Mouse (Mus musculus) embryonic facial prominence, embryonic 11.5 days (tissue): ENCODE data around the gene Myo1e. TPM values are rescaled to one million over a fixed set of nuclear protein-coding genes. Genes with fewer than 3 reads are reported as not detected.

Experiments
- ATAC-seq: fragments of 200-750 bp; cut with Nextera tagmentation; replicated peaks from 2 replicates; pipeline ENCODE4 v1.8.0; 2017; ENCODE audit warnings: low read depth; ENCODE audit not compliant: insufficient number of reproducible peaks, low FRiP score, low TSS enrichment
- DNase-seq: peaks from one replicate; pipeline ENCODE4 v3.0.0-alpha.2; 2015; ENCODE audit warnings: low spot score
- H3K27ac ChIP-seq: fragments of 300-500 bp; sonication (generic); replicated peaks from 2 replicates; pipeline ENCODE4 v1.5.1; 2014; ENCODE audit warnings: mild to moderate bottlenecking, low read depth, low read length, control low read depth
- H3K27me3 ChIP-seq: fragments of 300-500 bp; sonication (generic); 2 replicates; pipeline ENCODE4 v1.6.1; 2014; ENCODE audit warnings: mild to moderate bottlenecking, low read length, moderate library complexity, mixed read lengths; ENCODE audit not compliant: control insufficient read depth, insufficient read depth
- H3K36me3 ChIP-seq: fragments of 300-500 bp; sonication (generic); replicated peaks from 2 replicates; pipeline ENCODE4 v1.6.1; 2014; ENCODE audit warnings: low read depth, mild to moderate bottlenecking, low read length, moderate library complexity, mixed read lengths; ENCODE audit not compliant: control insufficient read depth, insufficient read depth
- H3K4me1 ChIP-seq: fragments of 300-500 bp; sonication (generic); 2 replicates; pipeline ENCODE4 v1.6.1; 2014; ENCODE audit warnings: low read length, mixed read lengths; ENCODE audit not compliant: control insufficient read depth, insufficient read depth
- H3K4me2 ChIP-seq: fragments of 300-500 bp; sonication (generic); 2 replicates; pipeline ENCODE4 v1.6.1; 2014; ENCODE audit warnings: low read depth, mild to moderate bottlenecking, control low read depth, low read length, moderate library complexity
- H3K4me3 ChIP-seq: fragments of 300-500 bp; sonication (generic); 2 replicates; pipeline ENCODE4 v1.5.1; 2014; ENCODE audit warnings: low read depth, low read length, control low read depth
- H3K9ac ChIP-seq: fragments of 300-500 bp; sonication (generic); replicated peaks from 2 replicates; pipeline ENCODE4 v1.6.1; 2014; ENCODE audit warnings: mild to moderate bottlenecking, control low read depth, low read length
- H3K9me3 ChIP-seq: fragments of 300-500 bp; sonication (generic); replicated peaks from 2 replicates; pipeline ENCODE4 v1.6.1; 2016; ENCODE audit warnings: mild to moderate bottlenecking, low read length, inconsistent platforms, mixed read lengths; ENCODE audit not compliant: control insufficient read depth
- WGBS: fragments of 180-500 bp; shearing (Covaris S2); extraction: QIAGEN DNeasy Blood & Tissue Kit; methylation state at CpG from one replicate; pipeline ENCODE4 v1.1.7; 2014; 5-methylcytosine and 5-hydroxymethylcytosine counted together
- polyA plus RNA-seq: library from polyadenylated mRNA; unstranded; fragments of >200 nt; fragmentation: Nextera tagmentation; extraction: Ambion mirVana; gene quantifications from 2 replicates; pipeline ENCODE4 v1.2.1, GENCODE M21; 2014

Gene Myo1e
- polyA plus RNA-seq, result 13.0 and 14.8 TPM in 2 replicates

DNA sequence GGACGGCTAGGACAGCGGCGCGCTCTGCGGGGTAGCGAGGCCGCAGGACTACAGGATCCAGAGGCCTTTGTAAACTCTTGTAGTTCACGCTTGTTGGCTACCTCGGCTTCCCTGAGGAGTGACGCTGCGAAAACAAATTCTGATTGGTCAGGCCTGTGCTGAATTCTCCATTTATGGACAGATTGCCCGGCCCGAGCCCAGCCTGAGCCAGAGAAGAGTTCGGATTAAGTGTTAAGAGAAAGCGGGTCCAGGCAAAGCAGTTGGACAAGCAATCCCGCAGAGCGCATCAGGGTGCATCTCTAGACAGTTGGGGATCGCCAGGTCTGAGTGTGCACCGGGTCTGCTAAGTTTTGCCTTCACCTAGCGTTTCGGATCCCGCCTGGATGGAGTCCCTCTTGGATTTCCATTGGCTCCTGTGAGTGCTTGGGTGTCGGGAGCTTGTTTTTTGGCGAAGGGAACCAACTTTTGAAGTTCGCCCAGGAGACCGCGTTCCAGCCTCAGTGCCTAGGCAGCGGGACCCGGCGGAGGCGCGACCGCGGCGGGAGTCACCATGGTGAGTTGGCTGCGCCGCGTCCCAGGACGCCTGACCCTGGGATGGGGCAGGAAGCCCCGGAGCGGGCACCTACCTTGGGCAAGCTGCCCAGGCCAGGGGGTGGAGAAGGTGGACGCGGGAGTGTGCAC, at the start of gene Myo1e:
TSS of gene Myo1e (plus strand) at position 200 of the 681 bp plus-strand sequence.
- DNase-seq (peak; percentile 94), ATAC-seq (peak; percentile 95)
- Histone ChIP-seq H3K4me3 (peak within 1 kb of the TSS; percentile 76), H3K27ac (peak within 1 kb of the TSS; percentile 25; the same call in 1 of the 2 replicates), H3K36me3 (no peaks in the 10 kb centered on the region), H3K4me1 (no peaks in the 10 kb centered on the region), H3K27me3 (no peaks in the 10 kb centered on the region), H3K4me2 (peak within 1 kb of the TSS; percentile 95), H3K9me3 (no peaks in the 10 kb centered on the region), H3K9ac (peak within 1 kb of the TSS; percentile 60)
- WGBS, result under 1% methylated on average over 43 of the region's 43 CpGs

DNA sequence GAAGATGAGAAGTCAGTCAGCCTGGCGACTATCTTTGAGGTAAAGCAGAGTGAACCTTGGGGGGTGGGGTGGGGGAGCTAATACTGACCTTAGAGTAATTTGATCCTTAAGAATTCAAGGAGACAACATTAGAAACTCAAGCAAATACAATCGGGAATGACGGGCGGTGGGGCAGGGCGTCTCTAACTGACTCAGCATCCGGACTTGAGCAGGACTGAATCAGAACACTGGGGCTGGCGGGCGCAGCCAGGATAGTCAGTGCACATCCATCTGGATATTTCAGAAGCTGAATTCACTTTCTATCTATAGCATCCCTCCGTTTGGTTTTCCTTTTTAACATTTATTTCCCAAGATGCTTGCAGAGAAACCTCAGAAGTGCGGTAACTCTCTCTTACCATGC, 47.1 kb upstream of the Myo1e start:
- Histone ChIP-seq H3K9me3 (no peaks in the 10 kb centered on the region), H3K4me2 (no peak overlapping the region), H3K36me3 (no peaks in the 10 kb centered on the region), H3K27ac (no peak overlapping the region), H3K4me1 (no peaks in the 10 kb centered on the region), H3K9ac (no peak overlapping the region), H3K4me3 (no peak overlapping the region), H3K27me3 (no peaks in the 10 kb centered on the region)
- 65% methylated on average over 10 of the region's 10 CpGs for WGBS
- ATAC-seq, result no peak
- DNase-seq, result no peak

DNA sequence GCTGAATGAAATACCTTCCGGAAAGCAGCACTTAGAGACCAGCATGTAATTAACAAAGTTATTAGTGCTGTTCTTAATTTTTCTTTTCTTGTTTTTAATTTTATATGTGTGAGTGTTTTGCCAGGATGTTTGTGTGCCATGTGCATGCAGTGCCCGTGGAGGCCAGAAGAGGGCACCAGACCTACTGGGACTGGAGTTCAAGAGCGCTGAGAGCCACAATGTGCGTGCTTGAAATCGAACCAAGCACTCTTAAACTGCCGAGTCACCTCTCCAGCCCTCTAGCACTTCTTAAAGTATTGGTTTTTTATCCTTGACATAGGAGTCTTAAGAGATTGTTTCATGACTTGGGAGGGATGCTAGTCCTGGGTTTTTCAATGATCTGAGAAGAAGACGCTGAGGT, 38.2 kb upstream of the Myo1e start:
- Histone ChIP-seq H3K36me3 (no peaks in the 10 kb centered on the region), H3K9ac (no peak overlapping the region), H3K27me3 (no peaks in the 10 kb centered on the region), H3K4me1 (no peaks in the 10 kb centered on the region), H3K4me2 (no peak overlapping the region), H3K9me3 (no peaks in the 10 kb centered on the region), H3K4me3 (no peak overlapping the region), H3K27ac (no peak overlapping the region)
- no peak for ATAC-seq
- 85% methylated on average over 7 of the region's 7 CpGs for WGBS
- DNase-seq, result no peak

DNA sequence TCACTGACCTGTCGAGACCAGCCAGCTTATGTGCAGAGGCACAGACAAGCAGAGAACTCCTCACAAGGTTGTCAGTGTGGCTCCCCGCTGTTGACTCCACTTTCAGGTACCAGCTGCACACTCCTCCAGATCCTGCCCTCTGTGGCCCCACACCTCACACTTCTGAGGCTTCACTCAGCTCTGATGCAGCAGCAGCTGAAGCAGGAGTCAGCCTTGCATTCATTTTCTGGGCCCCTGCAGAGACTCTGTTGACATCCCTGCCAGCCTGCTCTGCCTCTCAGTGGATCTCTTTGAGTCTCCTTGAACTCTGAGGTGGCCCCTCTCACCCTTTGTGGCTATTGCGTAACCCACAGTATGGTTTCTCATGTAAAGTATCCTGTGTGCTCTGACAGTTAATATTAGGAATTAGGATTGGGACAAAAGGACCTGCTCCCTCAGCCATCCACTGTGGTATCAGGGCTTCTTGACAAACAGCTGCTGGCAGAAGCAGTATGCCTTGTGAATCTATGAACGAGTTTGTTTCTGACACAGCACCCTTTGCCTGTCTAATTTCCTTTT, 32.8 kb upstream of the Myo1e start:
- Histone ChIP-seq H3K4me1 (peaks cover 2% of the 10 kb centered on the region; the same call in 1 of the 2 replicates), H3K9me3 (no peaks in the 10 kb centered on the region), H3K4me3 (no peak overlapping the region), H3K4me2 (no peak overlapping the region), H3K36me3 (no peaks in the 10 kb centered on the region), H3K27me3 (no peaks in the 10 kb centered on the region), H3K27ac (no peak overlapping the region), H3K9ac (no peak overlapping the region)
- DNase-seq (no peak), ATAC-seq (no peak)
- 57% methylated on average over 4 of the region's 4 CpGs for WGBS

DNA sequence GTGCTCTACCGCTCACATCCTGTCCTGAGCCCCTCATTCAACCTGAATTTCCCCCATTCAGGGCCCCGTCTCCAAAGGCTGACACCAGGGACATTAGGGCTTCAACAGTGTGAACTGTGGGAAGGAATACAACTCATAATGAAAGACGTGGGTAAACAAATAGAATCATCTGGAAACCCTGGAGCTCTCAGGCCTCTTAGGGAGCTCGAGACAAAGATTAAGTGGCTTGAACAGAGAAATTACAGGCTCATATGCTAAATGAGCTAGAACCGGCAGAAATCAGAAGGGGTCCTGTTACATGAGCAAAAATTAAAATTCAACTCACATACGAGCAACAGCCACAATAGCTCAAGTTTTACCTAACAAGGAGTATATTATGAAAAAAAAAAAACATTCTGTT, 32.3 kb upstream of the Myo1e start:
- Histone ChIP-seq H3K4me1 (peaks cover 2% of the 10 kb centered on the region; the same call in 1 of the 2 replicates), H3K36me3 (no peaks in the 10 kb centered on the region), H3K27me3 (no peaks in the 10 kb centered on the region), H3K9ac (no peak overlapping the region), H3K4me3 (no peak overlapping the region), H3K4me2 (no peak overlapping the region), H3K27ac (no peak overlapping the region), H3K9me3 (no peaks in the 10 kb centered on the region)
- DNase-seq (no peak), ATAC-seq (no peak)
- 39% methylated on average over 6 of the region's 6 CpGs for WGBS

DNA sequence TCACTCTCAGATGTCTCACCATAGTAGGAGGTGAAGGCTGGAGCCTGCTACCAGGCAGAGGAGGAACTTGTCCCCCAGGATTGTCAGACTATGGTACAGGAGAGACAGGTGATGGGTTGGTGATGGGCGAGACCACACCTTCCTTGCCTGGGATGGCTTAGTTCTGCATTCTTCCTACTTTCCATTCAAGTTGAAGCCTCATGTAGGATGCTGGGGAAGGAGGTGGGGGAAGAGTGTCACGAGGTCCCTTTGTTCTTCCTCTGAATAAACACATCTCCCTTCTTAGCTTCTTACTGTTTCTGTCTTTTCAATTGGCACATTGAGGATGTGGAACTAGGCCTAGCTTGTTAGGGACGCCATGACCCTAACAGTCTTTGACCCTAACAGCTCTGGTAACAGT, 30.9 kb upstream of the Myo1e start:
- Histone ChIP-seq H3K9ac (no peak overlapping the region), H3K4me2 (no peak overlapping the region), H3K27ac (no peak overlapping the region), H3K9me3 (no peaks in the 10 kb centered on the region), H3K36me3 (no peaks in the 10 kb centered on the region), H3K4me3 (no peak overlapping the region), H3K4me1 (peaks cover 2% of the 10 kb centered on the region; the same call in 1 of the 2 replicates), H3K27me3 (no peaks in the 10 kb centered on the region)
- no peak for DNase-seq
- no peak for ATAC-seq
- 78% methylated on average over 3 of the region's 3 CpGs for WGBS

DNA sequence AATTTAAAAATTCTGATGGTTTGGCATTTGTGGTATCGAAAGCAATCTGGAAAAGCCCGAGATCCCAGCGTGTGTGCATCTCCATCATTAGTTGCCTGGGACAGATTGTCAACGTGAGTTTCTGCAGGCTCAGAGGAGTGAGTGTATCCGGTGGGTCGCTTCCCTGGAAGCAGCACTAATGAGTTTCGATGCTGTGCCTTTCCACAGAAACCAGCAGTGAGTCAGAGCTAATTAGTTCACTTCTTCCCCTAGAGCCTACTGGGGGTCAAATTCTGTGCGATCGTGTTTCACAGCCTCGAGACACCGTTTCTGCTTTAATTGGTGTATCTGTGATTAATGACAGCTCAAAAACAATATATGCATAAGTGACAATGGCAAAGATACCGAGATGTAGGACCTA, 25.4 kb upstream of the Myo1e start:
- H3K9me3 ChIP-seq, result no peaks in the 10 kb centered on the region
- DNase-seq (no peak), ATAC-seq (no peak)
- no peaks in the 10 kb centered on the region for H3K36me3 ChIP-seq
- no peaks in the 10 kb centered on the region for H3K27me3 ChIP-seq
- no peak overlapping the region for H3K4me2 ChIP-seq
- H3K4me1 ChIP-seq, result no peaks in the 10 kb centered on the region
- 49% methylated on average over 12 of the region's 12 CpGs for WGBS
- no peak overlapping the region for H3K9ac ChIP-seq
- no peak overlapping the region for H3K4me3 ChIP-seq
- H3K27ac ChIP-seq, result no peak overlapping the region

DNA sequence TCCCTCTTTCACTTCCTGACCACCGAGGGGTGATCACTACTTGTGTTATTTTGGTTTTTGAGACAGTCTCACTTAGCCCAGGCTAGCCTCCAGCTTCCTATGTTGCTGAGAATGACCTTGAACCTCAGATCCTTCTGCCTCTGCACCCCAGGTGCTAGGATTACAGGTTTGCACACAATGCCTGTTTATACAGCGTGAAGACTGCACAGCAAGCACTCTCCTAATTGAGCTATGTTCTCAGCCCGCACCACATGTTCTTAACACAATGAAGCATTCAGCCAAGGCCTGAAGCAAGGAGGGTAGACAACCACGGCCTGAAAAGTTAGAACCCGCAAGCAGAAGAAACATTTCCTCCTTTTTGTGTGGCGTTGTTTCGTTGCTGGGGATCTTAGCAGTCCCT, 24.5 kb upstream of the Myo1e start:
- Histone ChIP-seq H3K27ac (no peak overlapping the region), H3K36me3 (no peaks in the 10 kb centered on the region), H3K27me3 (no peaks in the 10 kb centered on the region), H3K9me3 (no peaks in the 10 kb centered on the region), H3K4me1 (no peaks in the 10 kb centered on the region), H3K4me3 (no peak overlapping the region), H3K9ac (no peak overlapping the region), H3K4me2 (no peak overlapping the region)
- ATAC-seq (no peak), DNase-seq (no peak)
- 24% methylated on average over 7 of the region's 7 CpGs for WGBS
